Mouse (Mus musculus) hindbrain, embryonic 14.5 days (tissue): Measurements from ENCODE around the gene Dcaf11. TPM values are rescaled to one million over a fixed set of nuclear protein-coding genes. Genes with fewer than 3 reads are reported as not detected.

Experiments used
- ATAC-seq: fragments of 200-750 bp; cut with Nextera tagmentation; 2 replicates; pipeline ENCODE4 v1.8.0; 2017; ENCODE audit warnings: moderate number of reproducible peaks, mild to moderate bottlenecking, moderate TSS enrichment, moderate library complexity; ENCODE audit not compliant: low FRiP score
- DNase-seq: peaks from one replicate; pipeline ENCODE4 v3.0.0-alpha.2; 2015; ENCODE audit warnings: low spot score
- H3K27ac ChIP-seq: fragments of 300-500 bp; sonication (generic); 2 replicates; pipeline ENCODE4 v1.5.1; 2014; ENCODE audit warnings: mild to moderate bottlenecking, moderate library complexity
- H3K27me3 ChIP-seq: fragments of 300-500 bp; sonication (generic); 2 replicates; pipeline ENCODE4 v1.6.1; 2014; ENCODE audit warnings: mild to moderate bottlenecking, low read length, mixed read lengths; ENCODE audit not compliant: control insufficient read depth, insufficient read depth
- H3K36me3 ChIP-seq: fragments of 300-500 bp; sonication (generic); replicated peaks from 2 replicates; pipeline ENCODE4 v1.6.1; 2014; ENCODE audit not compliant: control insufficient read depth, insufficient read depth
- H3K4me1 ChIP-seq: fragments of 300-500 bp; sonication (generic); replicated peaks from 2 replicates; pipeline ENCODE4 v1.6.1; 2014; ENCODE audit warnings: antibody characterized with exemption, low read length, mixed read lengths; ENCODE audit not compliant: control insufficient read depth, insufficient read depth
- H3K4me2 ChIP-seq: fragments of 300-500 bp; sonication (generic); replicated peaks from 2 replicates; pipeline ENCODE4 v1.6.1; 2014; ENCODE audit warnings: mild to moderate bottlenecking, moderate library complexity
- H3K4me3 ChIP-seq: fragments of 300-500 bp; sonication (generic); replicated peaks from 2 replicates; pipeline ENCODE4 v1.5.1; 2014; ENCODE audit warnings: mild to moderate bottlenecking, low read length
- H3K9ac ChIP-seq: fragments of 300-500 bp; sonication (generic); 2 replicates; pipeline ENCODE4 v1.6.1; 2014
- H3K9me3 ChIP-seq: fragments of 300-500 bp; sonication (generic); 2 replicates; pipeline ENCODE4 v1.6.1; 2016; ENCODE audit warnings: low read length; ENCODE audit not compliant: control insufficient read depth
- WGBS: fragments of 180-500 bp; shearing (Covaris S2); extraction: QIAGEN DNeasy Blood & Tissue Kit; methylation state at CpG from one replicate; pipeline ENCODE4 v1.1.7; 2014; 5-methylcytosine and 5-hydroxymethylcytosine counted together
- polyA plus RNA-seq: library from polyadenylated mRNA; unstranded; fragments of >200 nt; fragmentation: Nextera tagmentation; extraction: Ambion mirVana; gene quantifications from 2 replicates; pipeline ENCODE4 v1.2.1, GENCODE M21; 2014

Dcaf11 gene
- polyA plus RNA-seq, 1 experiment from 2014 or later = 107 TPM

- peak overlapping the region; percentile 97 for H3K4me2 ChIP-seq
- peaks cover 17% of the 10 kb centered on the region; the same call in 1 of the 2 replicates for H3K36me3 ChIP-seq
- peak overlapping the region; percentile 91 for H3K27ac ChIP-seq
- ATAC-seq (no peak), DNase-seq (peak; percentile 36)
- H3K4me1 ChIP-seq = peaks cover 10% of the 10 kb centered on the region
- H3K9me3 ChIP-seq = no peaks in the 10 kb centered on the region
- H3K27me3 ChIP-seq = no peaks in the 10 kb centered on the region
- H3K4me3 ChIP-seq = peak overlapping the region; percentile 75
- WGBS = 33% methylated on average over 6 of the region's 6 CpGs
- H3K9ac ChIP-seq = peak overlapping the region; percentile 94
Observed at GRCm38 (mm10) chr14:55578668-55579269, 19.0 kb downstream of the Dcaf11 start.

- no peak overlapping the region for H3K27ac ChIP-seq
- peaks cover 11% of the 10 kb centered on the region for H3K4me1 ChIP-seq
- no peak overlapping the region for H3K9ac ChIP-seq
- WGBS = 86% methylated on average over 23 of the region's 23 CpGs
- ATAC-seq (no peak), DNase-seq (no peak)
- H3K36me3 ChIP-seq = peaks cover 17% of the 10 kb centered on the region; the same call in 1 of the 2 replicates
- H3K27me3 ChIP-seq = no peaks in the 10 kb centered on the region
- H3K9me3 ChIP-seq = no peaks in the 10 kb centered on the region
- H3K4me2 ChIP-seq = no peak overlapping the region
- H3K4me3 ChIP-seq = no peak overlapping the region
Observed at GRCm38 (mm10) chr14:55579511-55580496, 20.0 kb downstream of the Dcaf11 start.

DNA sequence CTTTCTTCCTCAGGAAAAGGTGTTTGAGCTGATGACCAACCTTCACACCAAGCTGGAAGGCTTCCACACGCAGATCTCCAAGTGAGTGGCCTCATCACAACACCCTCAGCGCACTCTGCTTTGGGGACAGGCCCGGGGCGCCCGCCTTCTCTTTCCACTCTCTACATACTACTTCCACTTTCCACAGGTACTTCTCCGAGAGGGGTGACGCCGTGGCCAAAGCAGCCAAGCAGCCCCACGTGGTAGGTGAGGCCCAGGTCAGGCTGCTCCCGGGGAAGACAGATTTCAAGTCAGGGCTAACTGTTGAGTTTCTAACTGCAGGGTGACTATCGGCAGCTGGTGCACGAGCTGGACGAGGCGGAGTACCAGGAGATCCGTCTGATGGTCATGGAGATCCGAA, 20.9 kb downstream of the Dcaf11 start:
- H3K36me3 ChIP-seq = peaks cover 17% of the 10 kb centered on the region; the same call in 1 of the 2 replicates
- no peaks in the 10 kb centered on the region for H3K9me3 ChIP-seq
- H3K4me1 ChIP-seq = peaks cover 13% of the 10 kb centered on the region
- H3K4me2 ChIP-seq = no peak overlapping the region
- 96% methylated on average over 16 of the region's 16 CpGs for WGBS
- ATAC-seq (no peak), DNase-seq (no peak)
- no peak overlapping the region for H3K27ac ChIP-seq
- H3K4me3 ChIP-seq = no peak overlapping the region
- H3K9ac ChIP-seq = no peak overlapping the region
- no peaks in the 10 kb centered on the region for H3K27me3 ChIP-seq

- Histone ChIP-seq H3K9me3 (no peaks in the 10 kb centered on the region), H3K4me1 (peaks cover 13% of the 10 kb centered on the region), H3K27ac (no peak overlapping the region), H3K9ac (no peak overlapping the region), H3K27me3 (no peaks in the 10 kb centered on the region), H3K4me3 (no peak overlapping the region), H3K36me3 (peaks cover 22% of the 10 kb centered on the region; the same call in 1 of the 2 replicates), H3K4me2 (no peak overlapping the region)
- 77% methylated on average over 9 of the region's 9 CpGs for WGBS
- no peak for ATAC-seq
- no peak for DNase-seq
Observed at GRCm38 (mm10) chr14:55581981-55582681, 22.3 kb downstream of the Dcaf11 start.

DNA sequence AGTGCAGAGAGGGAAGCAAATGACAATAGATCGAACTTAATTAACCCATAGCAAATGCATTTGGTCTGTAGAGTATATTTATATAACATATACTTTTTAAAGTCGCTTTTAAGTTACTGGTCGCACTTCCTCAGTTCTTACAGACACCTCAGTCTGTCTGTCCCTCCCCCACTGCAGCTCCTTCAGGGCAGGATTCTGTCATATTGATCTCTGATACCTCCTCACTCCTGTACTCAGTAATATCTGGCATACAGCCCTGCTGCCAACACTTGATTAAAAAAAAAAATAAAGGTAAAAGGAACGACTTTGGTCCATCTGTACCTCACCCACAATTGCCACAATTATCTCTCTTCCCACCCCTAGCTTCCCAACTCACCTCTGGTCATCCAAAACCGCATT, 24.5 kb downstream of the Dcaf11 start:
- Histone ChIP-seq H3K9me3 (no peaks in the 10 kb centered on the region), H3K4me1 (peaks cover 2% of the 10 kb centered on the region; the same call in 1 of the 2 replicates), H3K36me3 (peaks cover 34% of the 10 kb centered on the region; the same call in 1 of the 2 replicates), H3K27me3 (no peaks in the 10 kb centered on the region), H3K27ac (no peak overlapping the region), H3K4me2 (peak overlapping the region; percentile 80), H3K4me3 (peak overlapping the region; percentile 48), H3K9ac (peak overlapping the region; percentile 77)
- DNase-seq (no peak), ATAC-seq (no peak)
- 39% methylated on average over 5 of the region's 5 CpGs for WGBS

GRCm38 (mm10) chr14:55584702-55585565, 25.1 kb downstream of the Dcaf11 start, which contains the start of gene Emc9:
Gene Emc9, minus strand, starts transcription at chr14:55585302.
- Histone ChIP-seq H3K9ac (peak within 1 kb of the TSS; percentile 77), H3K4me3 (peak within 1 kb of the TSS; percentile 48), H3K36me3 (peaks cover 34% of the 10 kb centered on the region; the same call in 1 of the 2 replicates), H3K4me1 (peaks cover 3% of the 10 kb centered on the region), H3K9me3 (no peaks in the 10 kb centered on the region), H3K4me2 (peak within 1 kb of the TSS; percentile 80), H3K27me3 (no peaks in the 10 kb centered on the region), H3K27ac (peak within 1 kb of the TSS; percentile 57; the same call in 1 of the 2 replicates)
- WGBS = 3% methylated on average over 38 of the region's 43 CpGs
- DNase-seq = peak; percentile 28
- ATAC-seq = peak; percentile 59

GRCm38 (mm10) chr14:55585566-55585960, 25.8 kb downstream of the Dcaf11 start:
- peaks cover 9% of the 10 kb centered on the region for H3K4me1 ChIP-seq
- H3K9ac ChIP-seq = no peak overlapping the region
- H3K9me3 ChIP-seq = no peaks in the 10 kb centered on the region
- H3K27ac ChIP-seq = no peak overlapping the region
- peak overlapping the region; percentile 80 for H3K4me2 ChIP-seq
- no peaks in the 10 kb centered on the region for H3K27me3 ChIP-seq
- H3K4me3 ChIP-seq = peak overlapping the region; percentile 48; the same call in 1 of the 2 replicates
- peaks cover 29% of the 10 kb centered on the region; the same call in 1 of the 2 replicates for H3K36me3 ChIP-seq
- WGBS = 58% methylated on average over 6 of the region's 6 CpGs
- DNase-seq (no peak), ATAC-seq (no peak)

DNA sequence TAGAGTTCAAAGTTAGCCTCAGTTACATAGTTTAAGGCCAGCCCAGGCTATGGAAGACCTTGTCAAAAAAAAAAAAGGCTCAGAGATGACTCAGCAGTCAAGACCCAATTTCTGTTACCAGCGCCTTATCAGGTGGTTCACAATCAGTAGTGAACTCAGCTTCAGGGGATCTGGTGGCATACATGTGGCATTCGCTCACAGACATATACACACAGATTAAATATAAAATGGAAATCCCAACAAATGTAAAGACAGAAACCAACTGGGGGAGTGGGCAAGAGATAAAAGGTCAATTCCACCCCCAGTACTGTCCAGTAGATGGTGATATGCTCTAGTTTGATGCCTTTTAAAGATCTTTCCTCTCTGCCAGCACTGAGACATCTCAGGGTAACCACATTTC, 26.3 kb downstream of the Dcaf11 start:
- Histone ChIP-seq H3K27ac (no peak overlapping the region), H3K4me3 (no peak overlapping the region), H3K4me1 (peaks cover 9% of the 10 kb centered on the region), H3K4me2 (no peak overlapping the region), H3K27me3 (no peaks in the 10 kb centered on the region), H3K36me3 (peaks cover 26% of the 10 kb centered on the region; the same call in 1 of the 2 replicates), H3K9me3 (no peaks in the 10 kb centered on the region), H3K9ac (no peak overlapping the region)
- ATAC-seq (no peak), DNase-seq (no peak)
- WGBS = 88% methylated on average over 2 of the region's 2 CpGs
